Mouse (Mus musculus) intestine, embryonic 16.5 days (tissue): ENCODE results near the gene Ush2a. TPM values are rescaled to one million over a fixed set of nuclear protein-coding genes. Genes with fewer than 3 reads are reported as not detected.

ENCODE experiments used
- ATAC-seq: fragments of 200-750 bp; cut with Nextera tagmentation; 2 replicates; pipeline ENCODE4 v1.8.0; 2017; ENCODE audit warnings: moderate TSS enrichment, moderate library complexity
- H3K27ac ChIP-seq: fragments of 300-500 bp; sonication (generic); 2 replicates; pipeline ENCODE4 v1.5.1; 2014; ENCODE audit warnings: mild to moderate bottlenecking, low read length
- H3K27me3 ChIP-seq: fragments of 300-500 bp; sonication (generic); replicated peaks from 2 replicates; pipeline ENCODE4 v1.6.1; 2014; ENCODE audit warnings: low read length, control low read depth, mixed read lengths; ENCODE audit not compliant: control insufficient read depth, insufficient read depth
- H3K36me3 ChIP-seq: fragments of 300-500 bp; sonication (generic); 2 replicates; pipeline ENCODE4 v1.6.1; 2014; ENCODE audit warnings: low read length, control low read depth; ENCODE audit not compliant: control insufficient read depth, insufficient read depth
- H3K4me1 ChIP-seq: fragments of 300-500 bp; sonication (generic); 2 replicates; pipeline ENCODE4 v1.6.1; 2014; ENCODE audit warnings: low read length, control low read depth, mixed read lengths; ENCODE audit not compliant: control insufficient read depth, insufficient read depth
- H3K4me2 ChIP-seq: fragments of 300-500 bp; sonication (generic); 2 replicates; pipeline ENCODE4 v1.6.1; 2014; ENCODE audit warnings: low read depth, low read length, control low read depth
- H3K4me3 ChIP-seq: fragments of 300-500 bp; sonication (generic); 2 replicates; pipeline ENCODE4 v1.5.1; 2014; ENCODE audit warnings: mild to moderate bottlenecking, low read length
- H3K9ac ChIP-seq: fragments of 300-500 bp; sonication (generic); 2 replicates; pipeline ENCODE4 v1.6.1; 2014; ENCODE audit warnings: low read depth, low read length
- H3K9me3 ChIP-seq: fragments of 300-500 bp; sonication (generic); 2 replicates; pipeline ENCODE4 v1.6.1; 2016; ENCODE audit warnings: low read length, control low read depth; ENCODE audit not compliant: control insufficient read depth
- WGBS: fragments of 180-500 bp; shearing (Covaris S2); extraction: QIAGEN DNeasy Blood & Tissue Kit; methylation state at CpG from one replicate; pipeline ENCODE4 v1.1.7; 2014; 5-methylcytosine and 5-hydroxymethylcytosine counted together
- polyA plus RNA-seq: library from polyadenylated mRNA; unstranded; fragments of >200 nt; fragmentation: Nextera tagmentation; extraction: Ambion mirVana; gene quantifications from 2 replicates; pipeline ENCODE4 v1.2.1, GENCODE M21; 2015

The Ush2a gene
- polyA plus RNA-seq, 1 experiment from 2014 or later: 0.06 TPM

DNA sequence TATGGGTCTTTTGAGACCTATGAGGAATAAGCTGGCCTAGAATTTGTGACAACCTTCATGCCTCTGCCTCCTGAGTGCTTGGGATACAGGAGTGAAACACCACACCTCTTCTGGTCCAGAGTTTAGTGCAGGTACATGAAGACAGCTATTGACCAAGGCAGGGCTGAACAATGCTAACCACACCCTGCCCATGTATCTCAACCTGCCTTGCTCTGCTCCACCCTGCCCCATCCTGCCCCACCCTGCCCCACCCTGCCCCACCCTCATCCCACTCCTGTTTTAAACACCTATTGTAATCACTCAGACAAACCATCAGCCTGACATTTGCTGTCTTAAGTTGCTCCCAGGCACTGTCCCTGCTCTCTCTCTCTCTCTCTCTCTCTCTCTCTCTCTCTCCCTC lies 344.6 kb downstream of the Ush2a start:
- Histone ChIP-seq H3K4me2 (no peak overlapping the region), H3K36me3 (no peaks in the 10 kb centered on the region), H3K9me3 (no peaks in the 10 kb centered on the region), H3K27ac (no peak overlapping the region), H3K4me3 (no peak overlapping the region), H3K4me1 (no peaks in the 10 kb centered on the region), H3K9ac (no peak overlapping the region), H3K27me3 (no peaks in the 10 kb centered on the region)
- no peak for ATAC-seq

- ATAC-seq: no peak
- H3K9ac ChIP-seq: no peak overlapping the region
- no peak overlapping the region for H3K4me3 ChIP-seq
- H3K4me2 ChIP-seq: no peak overlapping the region
- H3K36me3 ChIP-seq: no peaks in the 10 kb centered on the region
- no peaks in the 10 kb centered on the region for H3K27me3 ChIP-seq
- WGBS: 63% methylated on average over 5 of the region's 5 CpGs
- H3K9me3 ChIP-seq: no peaks in the 10 kb centered on the region
- no peak overlapping the region for H3K27ac ChIP-seq
- H3K4me1 ChIP-seq: no peaks in the 10 kb centered on the region
These were observed 354.7 kb downstream of the Ush2a start for GRCm38 (mm10) chr1:188616547-188616946.

DNA sequence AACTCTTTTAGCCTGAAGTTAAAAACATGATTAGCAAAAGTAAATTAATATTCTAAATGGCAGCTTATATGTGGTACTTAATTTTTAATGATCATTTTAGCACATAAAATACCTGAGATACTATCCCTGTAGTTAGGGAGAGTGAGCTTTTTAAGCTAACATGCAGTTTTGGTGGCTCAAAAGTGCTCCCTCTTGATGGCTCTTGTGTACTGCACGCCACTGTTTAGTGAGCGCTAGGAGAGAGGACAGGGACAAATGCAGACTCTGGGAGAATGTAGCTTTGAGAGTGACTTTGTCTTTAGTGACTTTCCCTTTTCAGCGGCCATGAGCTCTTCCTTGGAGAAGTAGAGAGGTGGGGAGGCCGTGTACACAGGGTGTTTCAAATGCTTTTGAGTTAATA lies 371.9 kb downstream of the Ush2a start:
- Histone ChIP-seq H3K36me3 (no peaks in the 10 kb centered on the region), H3K9me3 (no peaks in the 10 kb centered on the region), H3K4me3 (no peak overlapping the region), H3K27me3 (no peaks in the 10 kb centered on the region), H3K4me1 (no peaks in the 10 kb centered on the region), H3K4me2 (no peak overlapping the region), H3K9ac (no peak overlapping the region), H3K27ac (no peak overlapping the region)
- WGBS: 50% methylated on average over 4 of the region's 4 CpGs
- ATAC-seq: no peak

- no peak for ATAC-seq
- Histone ChIP-seq H3K9me3 (no peaks in the 10 kb centered on the region), H3K9ac (no peak overlapping the region), H3K27me3 (no peaks in the 10 kb centered on the region), H3K4me1 (no peaks in the 10 kb centered on the region), H3K4me3 (no peak overlapping the region), H3K4me2 (no peak overlapping the region), H3K36me3 (no peaks in the 10 kb centered on the region), H3K27ac (no peak overlapping the region)
These were observed 377.8 kb downstream of the Ush2a start for GRCm38 (mm10) chr1:188639666-188640065.

- Histone ChIP-seq H3K4me2 (no peak overlapping the region), H3K27me3 (no peaks in the 10 kb centered on the region)
- ATAC-seq: no peak
These were observed 381.3 kb downstream of the Ush2a start for GRCm38 (mm10) chr1:188643156-188643555.

DNA sequence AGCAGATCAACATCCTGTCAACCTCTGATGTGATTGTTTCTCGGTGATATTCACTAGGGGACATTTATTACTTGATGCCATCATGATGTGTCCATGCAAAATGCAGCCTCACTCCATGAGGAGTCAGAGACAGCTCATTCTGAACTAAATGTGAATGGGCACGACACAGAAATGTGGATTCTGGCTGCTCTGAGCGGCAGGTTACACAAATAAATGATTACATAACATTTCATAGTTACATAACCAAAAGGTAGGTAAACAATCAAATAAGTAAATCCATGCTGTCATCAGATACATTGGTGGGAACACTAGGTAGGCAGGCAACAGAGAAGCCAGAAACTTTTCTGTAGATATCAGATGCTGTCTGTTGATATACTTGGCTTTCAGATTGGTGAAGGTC lies 391.2 kb downstream of the Ush2a start:
- Histone ChIP-seq H3K36me3 (no peaks in the 10 kb centered on the region), H3K4me3 (no peak overlapping the region), H3K27ac (no peak overlapping the region), H3K27me3 (no peaks in the 10 kb centered on the region), H3K4me1 (no peaks in the 10 kb centered on the region), H3K9me3 (no peaks in the 10 kb centered on the region), H3K9ac (no peak overlapping the region), H3K4me2 (no peak overlapping the region)
- ATAC-seq: no peak
- 83% methylated on average over 3 of the region's 3 CpGs for WGBS

More at GRCm38 (mm10) chr1:188643156-188643555, 381.3 kb downstream of the Ush2a start:
- H3K9me3 ChIP-seq: no peaks in the 10 kb centered on the region
- H3K36me3 ChIP-seq: no peaks in the 10 kb centered on the region
- 70% methylated on average over 3 of the region's 3 CpGs for WGBS
- H3K27ac ChIP-seq: no peak overlapping the region
- H3K4me1 ChIP-seq: no peaks in the 10 kb centered on the region
- H3K9ac ChIP-seq: no peak overlapping the region
- H3K4me3 ChIP-seq: no peak overlapping the region

GRCm38 (mm10) chr1:188656121-188656520 lies 394.3 kb downstream of the Ush2a start:
- Histone ChIP-seq H3K27ac (no peak overlapping the region), H3K36me3 (no peaks in the 10 kb centered on the region), H3K4me1 (peaks cover 7% of the 10 kb centered on the region; the same call in 1 of the 2 replicates), H3K4me3 (no peak overlapping the region), H3K9ac (no peak overlapping the region), H3K4me2 (no peak overlapping the region), H3K27me3 (no peaks in the 10 kb centered on the region), H3K9me3 (no peaks in the 10 kb centered on the region)
- ATAC-seq: no peak
- 87% methylated on average over 12 of the region's 12 CpGs for WGBS

GRCm38 (mm10) chr1:188659159-188659558 lies 397.3 kb downstream of the Ush2a start:
- no peak overlapping the region for H3K4me2 ChIP-seq
- H3K9me3 ChIP-seq: no peaks in the 10 kb centered on the region
- H3K9ac ChIP-seq: no peak overlapping the region
- no peak for ATAC-seq
- no peaks in the 10 kb centered on the region for H3K36me3 ChIP-seq
- no peak overlapping the region for H3K27ac ChIP-seq
- H3K27me3 ChIP-seq: no peaks in the 10 kb centered on the region
- H3K4me1 ChIP-seq: peaks cover 7% of the 10 kb centered on the region; the same call in 1 of the 2 replicates
- no peak overlapping the region for H3K4me3 ChIP-seq
- WGBS: 58% methylated on average over 3 of the region's 3 CpGs

DNA sequence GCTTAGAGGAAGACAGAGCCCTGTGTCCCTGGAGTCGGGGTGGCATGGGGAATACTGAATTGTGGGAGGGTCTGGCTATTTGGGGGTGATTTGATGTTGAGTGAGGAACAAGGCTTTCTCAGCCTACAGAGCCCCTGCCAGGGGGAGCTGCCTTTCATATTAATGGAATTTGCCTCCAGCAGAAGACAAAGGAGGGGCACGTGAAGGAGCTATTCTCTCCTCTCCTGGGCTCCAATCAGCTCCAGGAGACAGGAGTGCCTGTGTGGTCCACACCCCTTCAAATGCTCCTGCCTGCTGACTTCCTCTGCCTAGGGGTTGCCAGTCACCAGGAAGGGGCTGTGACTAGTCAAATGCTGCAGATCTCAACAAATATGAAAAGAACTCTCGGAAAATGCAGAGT lies 398.5 kb downstream of the Ush2a start:
- Histone ChIP-seq H3K36me3 (no peaks in the 10 kb centered on the region), H3K27ac (no peak overlapping the region), H3K9me3 (no peaks in the 10 kb centered on the region), H3K9ac (no peak overlapping the region), H3K4me1 (peaks cover 7% of the 10 kb centered on the region; the same call in 1 of the 2 replicates), H3K27me3 (no peaks in the 10 kb centered on the region), H3K4me3 (peak overlapping the region; percentile 25), H3K4me2 (peak overlapping the region; percentile 35)
- ATAC-seq: peak; percentile 53; the same call in 1 of the 2 replicates
- WGBS: 18% methylated on average over 3 of the region's 3 CpGs

GRCm38 (mm10) chr1:188660882-188661281 lies 399.1 kb downstream of the Ush2a start:
- Histone ChIP-seq H3K4me1 (peaks cover 7% of the 10 kb centered on the region; the same call in 1 of the 2 replicates), H3K4me2 (peak overlapping the region; percentile 35), H3K27ac (no peak overlapping the region), H3K4me3 (peak overlapping the region; percentile 25), H3K9me3 (no peaks in the 10 kb centered on the region), H3K9ac (no peak overlapping the region), H3K36me3 (no peaks in the 10 kb centered on the region), H3K27me3 (no peaks in the 10 kb centered on the region)
- 6% methylated on average over 8 of the region's 8 CpGs for WGBS
- no peak for ATAC-seq
